8 mouse cellular contexts compared by ENCODE assay signal in genomic region chr15:79940932-79941331, GRCm38 (mm10). TPM values are rescaled to one million over a fixed set of nuclear protein-coding genes. Genes with fewer than 3 reads are reported as not detected.
DNase-seq lines count a peak whose midpoint lies in the region; ATAC-seq and TF ChIP-seq lines count a peak whose summit lies in the region.

No protein-coding gene starts in this region.

- peak; percentile 87; the same call in 1 of the 2 replicates for TF ChIP-seq CTCF in small intestine, adult 2 months (IDR thresholded peaks at IDR 0.05; ENCODE audit: extremely low read depth, insufficient read length, insufficient replicate concordance, low read depth, low read length)

- WGBS in liver, embryonic 11.5 days, result 16% methylated on average over 8 of the region's 8 CpGs
- 19% methylated on average over 8 of the region's 8 CpGs for WGBS in small intestine, adult 2 months

- H3K36me3 ChIP-seq in liver, embryonic 11.5 days (ENCODE audit: control insufficient read depth, insufficient read depth, low read length), result no peaks in the 10 kb centered on the region
- no peaks in the 10 kb centered on the region for H3K36me3 ChIP-seq in small intestine, adult 2 months (ENCODE audit: control insufficient read depth, insufficient read depth, low read length)

- no peak overlapping the region for H3K4me3 ChIP-seq in liver, embryonic 11.5 days (ENCODE audit: low read depth, low read length)
- no peak overlapping the region for H3K4me3 ChIP-seq in small intestine, adult 2 months (ENCODE audit: low read depth, low read length)

- no peak for ATAC-seq in liver, embryonic 11.5 days (replicated peaks; ENCODE audit: low FRiP score)
- ATAC-seq in activated CD4-positive, CD25-positive, alpha-beta regulatory T cell, adult 4 months, result peak; percentile 43

- DNase-seq in embryo, embryonic 10 days (ENCODE audit: low spot score), result peak; percentile 82
- no peak for DNase-seq in embryo, embryonic 9.5 days (ENCODE audit: extremely low spot score)
- peak; percentile 50 for DNase-seq in liver
- DNase-seq in liver, embryonic 11.5 days (ENCODE audit: low spot score), result no peak
- peak; percentile 41 for DNase-seq in gastrocnemius, postnatal 14 days
- no peak for DNase-seq in layer of hippocampus, postnatal 36 days

- TF ChIP-seq POLR2A in small intestine, adult 2 months (IDR thresholded peaks at IDR 0.05; ENCODE audit: low read depth, low read length), result no peak

- no peaks in the 10 kb centered on the region for H3K4me1 ChIP-seq in liver, embryonic 11.5 days (replicated peaks; ENCODE audit: control insufficient read depth, insufficient read depth, low read length)
- no peaks in the 10 kb centered on the region for H3K4me1 ChIP-seq in small intestine, adult 2 months (ENCODE audit: control insufficient read depth, insufficient read depth, insufficient read length, low read length)

- no peak overlapping the region for H3K4me2 ChIP-seq in liver, embryonic 11.5 days

- H3K9me3 ChIP-seq in liver, embryonic 11.5 days (ENCODE audit: control insufficient read depth, low read length), result no peaks in the 10 kb centered on the region

- H3K9ac ChIP-seq in liver, embryonic 11.5 days (ENCODE audit: low read depth, low read length), result no peak overlapping the region

- no peaks in the 10 kb centered on the region; the same call in 1 of the 2 replicates for H3K27me3 ChIP-seq in liver, embryonic 11.5 days (replicated peaks; ENCODE audit: control insufficient read depth, insufficient read depth, low read length)
- peaks cover under 1% of the 10 kb centered on the region; the same call in 1 of the 2 replicates for H3K27me3 ChIP-seq in small intestine, adult 2 months (ENCODE audit: control insufficient read depth, insufficient read depth, low read length)

- H3K27ac ChIP-seq in liver, embryonic 11.5 days (ENCODE audit: low read depth, low read length), result no peak overlapping the region
- no peak overlapping the region for H3K27ac ChIP-seq in small intestine, adult 2 months (ENCODE audit: insufficient read depth, low read depth, low read length)

- intact Hi-C loops in gastrocnemius, postnatal 14 days (cut with DNase I; ENCODE audit: low total_unique reads), result no loop called here

RNA-seq across cellular contexts. Expression of gene Cbx7, which starts 30.0 kb away (rescaled TPM):
- 2.5 TPM in 2 replicates for polyA plus RNA-seq in liver, embryonic 11.5 days (2014; fragmentation: Nextera tagmentation; extraction: Ambion mirVana)
- polyA plus RNA-seq in activated CD4-positive, CD25-positive, alpha-beta regulatory T cell, adult 4 months (2017; shearing (Covaris generic)), result 10 to 100 TPM; 21.9 to 30.3 TPM
- 1 to 10 TPM; 3.7 to 4.5 TPM for total RNA-seq in gastrocnemius, postnatal 14 days (2021)
- 9.9 and 32.8 TPM in 2 replicates for polyA plus RNA-seq in small intestine, adult 2 months (2012; rRNA removed)
- total RNA-seq in layer of hippocampus, postnatal 36 days (2021), result 10 to 100 TPM; 40.4 to 44.8 TPM

RNA-seq across cellular contexts. Expression of gene Apobec3, which starts 49.5 kb away (rescaled TPM):
- polyA plus RNA-seq in liver, embryonic 11.5 days (2014; fragmentation: Nextera tagmentation; extraction: Ambion mirVana), result 72.8 and 76.7 TPM in 2 replicates
- polyA plus RNA-seq in activated CD4-positive, CD25-positive, alpha-beta regulatory T cell, adult 4 months (2017; shearing (Covaris generic)), result 100 to 1,000 TPM; 505 to 519 TPM
- 1 to 10 TPM; 4.7 to 7.9 TPM for total RNA-seq in gastrocnemius, postnatal 14 days (2021)
- polyA plus RNA-seq in small intestine, adult 2 months (2012; rRNA removed), result 9.3 and 21.1 TPM in 2 replicates
- 1 to 10 TPM; 3.9 to 6.7 TPM for total RNA-seq in layer of hippocampus, postnatal 36 days (2021)

Comparison
In these comparisons a context has a peak if more than half of its experiments do, and no peak if none do; other contexts are left out.
1. DNase-seq: peak in embryo, embryonic 10 days (single experiment), liver (single experiment) and gastrocnemius, postnatal 14 days (single experiment); none in embryo, embryonic 9.5 days (single experiment), liver, embryonic 11.5 days (single experiment) and layer of hippocampus, postnatal 36 days (0 of 2).